Mouse (Mus musculus) heart, embryonic 13.5 days (tissue): Measurements from ENCODE around the gene Hao1. TPM values are rescaled to one million over a fixed set of nuclear protein-coding genes. Genes with fewer than 3 reads are reported as not detected.

Source experiments
- ATAC-seq: fragments of 200-750 bp; cut with Nextera tagmentation; 2 replicates; pipeline ENCODE4 v1.8.0; 2017; ENCODE audit warnings: moderate TSS enrichment; ENCODE audit not compliant: insufficient number of reproducible peaks, low FRiP score, low TSS enrichment; ENCODE audit errors: extremely low read depth
- H3K27ac ChIP-seq: fragments of 300-500 bp; sonication (generic); replicated peaks from 2 replicates; pipeline ENCODE4 v1.5.1; 2015; ENCODE audit warnings: moderate library complexity, mild to moderate bottlenecking, inconsistent platforms
- H3K27me3 ChIP-seq: fragments of 300-500 bp; sonication (generic); replicated peaks from 2 replicates; pipeline ENCODE4 v1.6.1; 2015; ENCODE audit warnings: mild to moderate bottlenecking, inconsistent platforms
- H3K36me3 ChIP-seq: fragments of 300-500 bp; sonication (generic); 2 replicates; pipeline ENCODE4 v1.6.1; 2015; ENCODE audit warnings: mild to moderate bottlenecking, inconsistent platforms
- H3K4me1 ChIP-seq: fragments of 300-500 bp; sonication (generic); 2 replicates; pipeline ENCODE4 v1.6.1; 2015; ENCODE audit warnings: inconsistent platforms
- H3K4me2 ChIP-seq: fragments of 300-500 bp; sonication (generic); 2 replicates; pipeline ENCODE4 v1.6.1; 2015; ENCODE audit warnings: inconsistent platforms, mild to moderate bottlenecking, moderate library complexity
- H3K4me3 ChIP-seq: fragments of 300-500 bp; sonication (generic); 2 replicates; pipeline ENCODE4 v1.5.1; 2015; ENCODE audit warnings: moderate library complexity, mild to moderate bottlenecking, inconsistent platforms
- H3K9ac ChIP-seq: fragments of 300-500 bp; sonication (generic); 2 replicates; pipeline ENCODE4 v1.6.1; 2015; ENCODE audit warnings: inconsistent platforms, mild to moderate bottlenecking, moderate library complexity
- H3K9me3 ChIP-seq: fragments of 300-500 bp; sonication (generic); 2 replicates; pipeline ENCODE4 v1.6.1; 2016; ENCODE audit warnings: inconsistent platforms
- WGBS: fragments of 180-500 bp; shearing (Covaris S2); methylation state at CpG from one replicate; pipeline ENCODE4 v1.1.7; 2015; ENCODE audit warnings: mixed read lengths; 5-methylcytosine and 5-hydroxymethylcytosine counted together
- polyA plus RNA-seq: library from polyadenylated mRNA; unstranded; fragments of >200 nt; fragmentation: Nextera tagmentation; extraction: Ambion mirVana; gene quantifications from 2 replicates; pipeline ENCODE4 v1.2.1, GENCODE M21; 2015

The Hao1 gene
- not detected in 2 replicates for polyA plus RNA-seq

DNA sequence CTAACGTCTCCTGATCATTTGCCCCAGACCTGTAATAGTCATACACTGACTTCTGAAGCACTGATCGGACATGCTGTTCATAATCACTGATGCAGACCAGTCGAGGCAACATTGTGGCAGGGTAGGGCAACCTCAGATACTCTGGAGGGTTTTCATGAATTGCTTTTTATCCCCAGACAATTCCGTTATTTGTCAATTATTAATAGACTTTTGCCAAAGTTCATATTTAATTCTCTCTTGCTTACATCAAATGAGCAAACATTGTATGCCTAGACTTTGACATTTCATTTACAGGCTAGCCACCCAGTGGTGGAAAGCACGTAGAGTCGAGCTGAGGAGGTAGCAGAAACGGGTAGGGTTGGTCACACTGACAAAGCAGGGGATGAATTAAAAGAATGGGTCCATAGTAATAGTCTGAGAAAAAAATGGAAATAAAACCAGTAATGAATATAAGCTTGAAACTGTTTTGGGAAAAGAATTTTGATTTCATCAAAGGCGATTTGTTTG is at the start of gene Hao1:
Hao1 (minus strand) TSS at position 148 of the 507 bp plus-strand sequence.
- 71% methylated on average over 8 of the region's 8 CpGs for WGBS
- no peaks in the 10 kb centered on the region for H3K4me1 ChIP-seq

DNA sequence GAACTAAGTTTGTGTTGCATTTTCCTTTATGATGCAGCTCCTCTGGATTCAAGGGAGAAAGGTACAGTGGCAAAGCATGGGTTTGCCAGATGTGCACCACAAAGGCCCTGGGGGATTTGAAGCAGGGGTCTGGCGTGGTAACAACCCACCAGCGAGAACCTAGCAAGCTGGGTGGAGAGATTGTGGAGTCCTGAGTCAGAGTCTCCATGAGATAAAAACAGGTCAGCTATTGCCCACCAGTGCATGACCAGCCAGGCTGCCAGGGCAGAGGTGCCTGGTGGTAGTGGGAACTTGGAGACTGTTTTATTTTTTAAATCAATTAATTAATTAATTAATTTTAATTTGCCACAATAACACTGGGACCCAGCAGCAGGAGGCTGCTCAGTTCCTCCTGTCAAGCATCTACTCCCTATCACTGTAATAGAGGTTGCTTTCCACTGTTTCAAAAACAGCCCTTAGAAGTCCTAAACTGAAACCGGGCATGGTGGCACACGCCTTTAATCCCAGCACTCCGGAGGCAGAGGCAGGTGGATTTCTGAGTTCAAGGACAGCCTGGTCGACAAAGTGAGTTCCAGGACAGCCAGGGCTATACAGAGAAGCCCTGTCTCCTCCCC is 37.0 kb upstream of the Hao1 start:
- H3K4me2 ChIP-seq = no peak overlapping the region
- no peak overlapping the region for H3K27ac ChIP-seq
- no peaks in the 10 kb centered on the region for H3K27me3 ChIP-seq
- no peak overlapping the region for H3K9ac ChIP-seq
- peaks cover 3% of the 10 kb centered on the region; the same call in 1 of the 2 replicates for H3K9me3 ChIP-seq
- no peak overlapping the region for H3K4me3 ChIP-seq
- no peak for ATAC-seq
- H3K36me3 ChIP-seq = peaks cover 16% of the 10 kb centered on the region
- 92% methylated on average over 6 of the region's 6 CpGs for WGBS
- no peaks in the 10 kb centered on the region for H3K4me1 ChIP-seq

More for the DNA sequence above, at the start of gene Hao1:
- Histone ChIP-seq H3K36me3 (no peaks in the 10 kb centered on the region), H3K27me3 (no peaks in the 10 kb centered on the region), H3K27ac (no peak within 1 kb of the TSS), H3K9ac (no peak within 1 kb of the TSS), H3K4me2 (no peak within 1 kb of the TSS), H3K9me3 (no peaks in the 10 kb centered on the region), H3K4me3 (no peak within 1 kb of the TSS)
- no peak for ATAC-seq

DNA sequence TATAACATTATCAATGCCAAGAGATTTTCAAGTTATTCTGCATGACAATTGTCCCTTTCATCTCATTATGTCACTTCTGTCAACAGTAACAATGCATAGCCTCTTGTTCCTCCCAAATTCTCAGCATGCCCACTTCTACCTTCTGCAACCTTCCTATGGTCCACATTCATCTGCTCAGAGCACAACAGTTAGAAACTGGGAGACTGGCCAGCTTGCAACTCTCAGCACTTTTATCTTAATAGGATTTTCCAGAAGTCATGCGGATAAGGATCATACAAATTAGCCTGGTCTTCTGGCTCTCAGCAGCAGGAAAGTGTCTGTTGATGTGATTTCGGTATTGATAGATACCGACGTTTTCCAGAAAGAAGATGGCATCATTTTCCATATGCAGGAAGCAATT is 31.1 kb upstream of the Hao1 start:
- H3K9ac ChIP-seq = no peak overlapping the region
- 0 out of 2 replicates have a peak, but pooled peaks cover 1% of the 10 kb centered on the region for H3K36me3 ChIP-seq
- no peaks in the 10 kb centered on the region for H3K27me3 ChIP-seq
- 41% methylated on average over 4 of the region's 4 CpGs for WGBS
- no peak for ATAC-seq
- H3K27ac ChIP-seq = no peak overlapping the region
- H3K9me3 ChIP-seq = peaks cover 2% of the 10 kb centered on the region; the same call in 1 of the 2 replicates
- H3K4me3 ChIP-seq = no peak overlapping the region
- H3K4me1 ChIP-seq = peaks cover 4% of the 10 kb centered on the region; the same call in 1 of the 2 replicates
- no peak overlapping the region for H3K4me2 ChIP-seq

- 77% methylated on average over 3 of the region's 3 CpGs for WGBS
- ATAC-seq = no peak
- H3K4me1 ChIP-seq = no peaks in the 10 kb centered on the region
- H3K9me3 ChIP-seq = peaks cover 10% of the 10 kb centered on the region; the same call in 1 of the 2 replicates
- H3K4me2 ChIP-seq = no peak overlapping the region
- H3K36me3 ChIP-seq = no peaks in the 10 kb centered on the region
- H3K4me3 ChIP-seq = no peak overlapping the region
- H3K9ac ChIP-seq = no peak overlapping the region
- H3K27me3 ChIP-seq = no peaks in the 10 kb centered on the region
- no peak overlapping the region for H3K27ac ChIP-seq
These were observed 5.3 kb upstream of the Hao1 start for GRCm38 (mm10) chr2:134559422-134559821.

GRCm38 (mm10) chr2:134552358-134552757 is 1.8 kb downstream of the Hao1 start:
- no peak overlapping the region for H3K27ac ChIP-seq
- no peaks in the 10 kb centered on the region for H3K36me3 ChIP-seq
- H3K4me2 ChIP-seq = no peak overlapping the region
- no peaks in the 10 kb centered on the region for H3K4me1 ChIP-seq
- ATAC-seq = no peak
- H3K4me3 ChIP-seq = no peak overlapping the region
- no peak overlapping the region for H3K9ac ChIP-seq
- no peaks in the 10 kb centered on the region for H3K27me3 ChIP-seq
- H3K9me3 ChIP-seq = no peaks in the 10 kb centered on the region

GRCm38 (mm10) chr2:134549770-134550169 is 4.4 kb downstream of the Hao1 start:
- 18% methylated on average over 4 of the region's 4 CpGs for WGBS
- Histone ChIP-seq H3K4me1 (no peaks in the 10 kb centered on the region), H3K9ac (no peak overlapping the region), H3K9me3 (no peaks in the 10 kb centered on the region), H3K4me2 (no peak overlapping the region), H3K27me3 (no peaks in the 10 kb centered on the region), H3K4me3 (no peak overlapping the region), H3K36me3 (no peaks in the 10 kb centered on the region), H3K27ac (no peak overlapping the region)
- ATAC-seq = no peak

DNA sequence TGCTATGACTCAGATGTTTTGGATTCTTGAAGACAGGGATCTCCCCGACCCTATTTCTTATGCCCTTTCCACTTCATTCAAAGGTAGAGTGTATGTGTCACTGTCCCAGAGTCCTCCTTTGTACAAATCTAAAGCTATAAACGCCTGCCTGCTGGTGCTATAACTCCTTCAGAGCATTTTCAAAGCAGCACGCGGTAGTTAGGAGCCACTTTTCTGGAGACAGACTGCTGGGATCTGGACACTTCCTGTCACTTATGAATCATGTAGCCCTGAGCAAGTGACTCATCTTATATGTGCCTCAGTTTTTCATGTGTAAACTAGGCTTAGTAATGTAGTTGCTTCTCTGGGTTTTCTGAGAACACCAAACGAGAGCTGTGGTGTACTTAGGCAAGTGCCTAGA is 9.1 kb downstream of the Hao1 start:
- H3K4me2 ChIP-seq = no peak overlapping the region
- H3K27ac ChIP-seq = no peak overlapping the region
- H3K4me3 ChIP-seq = no peak overlapping the region
- no peaks in the 10 kb centered on the region for H3K27me3 ChIP-seq
- ATAC-seq = no peak
- no peaks in the 10 kb centered on the region for H3K9me3 ChIP-seq
- no peak overlapping the region for H3K9ac ChIP-seq
- no peaks in the 10 kb centered on the region for H3K4me1 ChIP-seq
- whole genome bisulfite sequencing = 67% methylated on average over 5 of the region's 5 CpGs
- no peaks in the 10 kb centered on the region for H3K36me3 ChIP-seq

- 78% methylated on average over 8 of the region's 8 CpGs for WGBS
These were observed 9.7 kb downstream of the Hao1 start for GRCm38 (mm10) chr2:134544321-134545065.

DNA sequence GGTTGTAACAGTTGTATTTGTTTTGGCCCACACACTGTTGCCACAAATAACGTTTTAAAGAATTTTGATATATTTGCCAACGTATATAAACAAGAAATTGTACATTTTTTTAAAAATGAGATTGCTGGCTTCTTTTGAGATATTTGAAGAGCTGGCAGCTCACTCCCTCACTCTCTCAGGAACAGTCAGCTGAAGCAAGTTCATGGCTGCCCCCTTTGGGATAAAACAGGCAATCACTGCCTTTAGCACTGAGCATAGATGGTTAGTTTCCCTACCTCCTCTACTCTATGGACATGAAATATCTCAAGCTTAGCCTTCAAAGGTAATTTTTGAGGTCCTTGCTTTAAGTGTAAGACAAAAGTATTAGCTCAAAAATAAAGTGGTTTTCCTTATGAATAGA is 10.7 kb downstream of the Hao1 start:
- Histone ChIP-seq H3K27ac (no peak overlapping the region), H3K4me1 (no peaks in the 10 kb centered on the region), H3K4me2 (no peak overlapping the region), H3K9me3 (no peaks in the 10 kb centered on the region), H3K4me3 (no peak overlapping the region), H3K9ac (no peak overlapping the region), H3K36me3 (no peaks in the 10 kb centered on the region), H3K27me3 (no peaks in the 10 kb centered on the region)
- ATAC-seq = no peak
- WGBS = 35% methylated on average over 2 of the region's 2 CpGs

More at GRCm38 (mm10) chr2:134544321-134545065, 9.7 kb downstream of the Hao1 start:
- Histone ChIP-seq H3K36me3 (no peaks in the 10 kb centered on the region), H3K9ac (no peak overlapping the region), H3K27me3 (no peaks in the 10 kb centered on the region), H3K9me3 (no peaks in the 10 kb centered on the region), H3K27ac (no peak overlapping the region), H3K4me2 (no peak overlapping the region), H3K4me3 (no peak overlapping the region), H3K4me1 (no peaks in the 10 kb centered on the region)
- no peak for ATAC-seq

- 66% methylated on average over 5 of the region's 5 CpGs for WGBS
These were observed 13.1 kb downstream of the Hao1 start for GRCm38 (mm10) chr2:134541019-134541418.

GRCm38 (mm10) chr2:134538451-134538850 is 15.7 kb downstream of the Hao1 start:
- H3K4me1 ChIP-seq = no peaks in the 10 kb centered on the region
- no peak overlapping the region for H3K27ac ChIP-seq
- no peak overlapping the region for H3K4me3 ChIP-seq
- no peaks in the 10 kb centered on the region for H3K27me3 ChIP-seq
- H3K9me3 ChIP-seq = no peaks in the 10 kb centered on the region
- no peaks in the 10 kb centered on the region for H3K36me3 ChIP-seq
- no peak overlapping the region for H3K9ac ChIP-seq
- 51% methylated on average over 4 of the region's 4 CpGs for WGBS
- H3K4me2 ChIP-seq = no peak overlapping the region
- no peak for ATAC-seq

More at GRCm38 (mm10) chr2:134541019-134541418, 13.1 kb downstream of the Hao1 start:
- Histone ChIP-seq H3K4me1 (no peaks in the 10 kb centered on the region), H3K27ac (no peak overlapping the region), H3K9me3 (no peaks in the 10 kb centered on the region), H3K9ac (no peak overlapping the region), H3K4me3 (no peak overlapping the region), H3K36me3 (no peaks in the 10 kb centered on the region), H3K4me2 (no peak overlapping the region), H3K27me3 (no peaks in the 10 kb centered on the region)
- ATAC-seq = no peak
